Mouse (Mus musculus): ENCODE measurements around the gene Ddx41.
A peak's percentile ranks its signal among the peaks of the same experiment; 100 is the strongest.

The Ddx41 gene

GRCm38 (mm10) chr13:55504390-55504789 lies 32.1 kb downstream of the Ddx41 start:
- no peak for DNase-seq

- no peak for DNase-seq
Observed at GRCm38 (mm10) chr13:55502405-55502804, 34.1 kb downstream of the Ddx41 start.

DNA sequence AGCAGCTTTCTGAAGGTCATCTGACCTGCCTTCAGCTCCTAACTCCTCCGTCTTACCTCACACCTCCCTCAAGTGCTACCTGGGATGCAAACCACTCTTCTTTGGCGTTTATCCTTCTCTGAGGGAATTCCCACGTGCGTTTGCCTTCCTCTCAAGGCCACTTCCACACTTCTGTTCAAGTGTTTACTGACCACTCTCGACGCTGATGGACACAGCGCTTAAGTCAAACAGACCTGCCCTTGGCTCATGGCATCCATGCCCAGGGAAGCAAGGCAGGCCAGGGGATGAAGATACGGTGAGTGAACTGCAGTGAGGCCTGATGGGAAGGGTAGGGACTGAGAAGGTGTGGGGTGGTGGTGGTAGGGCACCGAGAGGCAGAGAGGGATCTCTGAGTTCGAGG lies 35.9 kb downstream of the Ddx41 start:
- DNase-seq: no peak

- no peak for DNase-seq
Observed at GRCm38 (mm10) chr13:55498906-55499305, 37.6 kb downstream of the Ddx41 start.

DNA sequence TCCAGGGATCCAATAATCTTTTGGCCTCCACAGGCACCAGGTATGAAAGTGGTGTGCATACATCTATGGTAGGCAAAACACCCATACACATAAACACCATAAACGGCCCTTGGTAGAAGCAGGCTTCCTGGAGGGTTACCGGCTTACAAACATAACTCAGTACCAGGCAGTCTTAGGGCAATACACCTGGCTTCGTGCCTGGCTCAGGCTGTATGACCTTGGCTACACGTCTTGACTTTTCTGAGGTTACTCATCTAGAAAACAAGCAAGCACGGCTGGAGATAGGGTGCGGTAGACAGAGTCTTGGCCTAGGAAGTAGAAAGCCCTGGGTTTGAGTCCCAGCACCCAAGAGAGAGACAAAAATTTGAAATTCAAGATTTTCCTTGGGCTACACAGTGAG lies 39.8 kb downstream of the Ddx41 start:
- no peak for DNase-seq

DNA sequence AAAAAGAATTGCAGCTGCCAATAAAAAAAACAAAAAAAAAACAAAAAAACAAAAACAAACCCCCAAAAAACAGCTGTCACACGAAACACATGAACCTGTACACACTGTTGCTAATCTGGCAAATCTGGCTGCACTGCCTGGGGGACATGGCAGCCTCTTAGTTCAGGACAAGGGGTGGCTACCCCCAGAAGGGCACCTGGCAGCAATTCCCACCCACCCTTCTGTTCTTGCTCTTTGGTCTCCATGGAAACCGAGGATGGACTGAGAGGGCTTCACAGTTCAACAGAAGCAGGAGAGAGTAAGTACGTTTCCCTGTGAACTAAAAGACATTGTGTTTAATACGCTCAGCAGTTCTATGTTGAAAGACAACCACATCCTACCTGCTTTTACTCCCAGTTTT lies 40.8 kb downstream of the Ddx41 start:
- DNase-seq: no peak

DNA sequence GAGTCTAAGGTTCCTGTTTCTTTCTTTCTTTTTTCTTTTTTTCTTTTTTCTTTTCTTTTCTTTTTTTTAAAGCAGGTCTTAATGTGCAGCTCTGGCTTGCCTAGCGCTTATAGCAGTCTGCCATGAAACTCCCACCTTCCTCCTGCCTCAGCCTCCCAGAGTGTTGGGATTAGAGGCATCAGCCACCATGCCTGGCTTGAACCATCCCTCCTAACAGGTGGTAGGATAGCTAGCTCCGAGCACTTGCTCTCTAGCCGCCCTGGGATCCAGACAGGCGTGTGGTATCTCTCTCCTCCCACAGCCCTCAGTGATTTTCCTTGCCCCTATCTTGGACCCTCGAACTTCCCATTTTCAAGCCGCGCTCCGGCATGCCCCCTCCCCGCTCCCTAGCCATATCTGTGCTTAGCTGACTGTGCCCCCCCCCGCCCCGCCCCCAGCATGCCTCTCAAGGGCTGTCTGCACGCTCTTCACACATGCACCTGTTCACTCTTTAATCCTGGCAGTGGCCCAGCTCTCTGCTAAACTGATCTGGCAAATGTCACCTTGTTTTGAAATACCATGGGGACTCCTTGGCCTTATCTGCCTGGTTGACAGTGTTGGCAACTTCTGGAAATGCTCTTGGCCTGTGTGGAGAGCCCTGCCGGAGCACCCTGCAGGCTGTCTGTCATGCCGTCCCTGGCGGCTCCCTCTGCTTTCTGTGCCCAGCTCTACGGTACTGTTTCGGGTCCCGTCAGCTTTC lies 41.4 kb downstream of the Ddx41 start:
- peak; percentile 86 for DNase-seq

DNA sequence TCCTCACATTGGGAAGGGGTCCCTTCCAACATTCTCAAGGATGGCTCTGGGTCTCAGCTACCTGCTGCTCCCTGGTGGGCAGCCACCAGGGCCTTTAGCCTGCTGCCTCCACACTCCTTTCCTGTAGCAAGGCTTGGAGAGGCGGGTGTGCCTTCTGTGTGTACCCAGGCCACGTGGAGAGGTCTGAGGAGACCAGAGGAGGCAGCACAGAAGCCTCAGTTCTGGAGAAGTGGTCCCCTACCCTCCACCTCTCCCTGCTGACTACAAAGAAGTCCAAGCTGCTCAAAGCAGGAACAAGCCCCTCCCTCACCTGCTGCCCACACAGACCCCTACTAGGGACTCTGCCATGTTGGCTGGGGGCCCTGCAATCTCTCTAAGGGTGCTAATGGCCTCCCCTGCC lies 42.2 kb downstream of the Ddx41 start:
- peak; percentile 36 for DNase-seq

DNA sequence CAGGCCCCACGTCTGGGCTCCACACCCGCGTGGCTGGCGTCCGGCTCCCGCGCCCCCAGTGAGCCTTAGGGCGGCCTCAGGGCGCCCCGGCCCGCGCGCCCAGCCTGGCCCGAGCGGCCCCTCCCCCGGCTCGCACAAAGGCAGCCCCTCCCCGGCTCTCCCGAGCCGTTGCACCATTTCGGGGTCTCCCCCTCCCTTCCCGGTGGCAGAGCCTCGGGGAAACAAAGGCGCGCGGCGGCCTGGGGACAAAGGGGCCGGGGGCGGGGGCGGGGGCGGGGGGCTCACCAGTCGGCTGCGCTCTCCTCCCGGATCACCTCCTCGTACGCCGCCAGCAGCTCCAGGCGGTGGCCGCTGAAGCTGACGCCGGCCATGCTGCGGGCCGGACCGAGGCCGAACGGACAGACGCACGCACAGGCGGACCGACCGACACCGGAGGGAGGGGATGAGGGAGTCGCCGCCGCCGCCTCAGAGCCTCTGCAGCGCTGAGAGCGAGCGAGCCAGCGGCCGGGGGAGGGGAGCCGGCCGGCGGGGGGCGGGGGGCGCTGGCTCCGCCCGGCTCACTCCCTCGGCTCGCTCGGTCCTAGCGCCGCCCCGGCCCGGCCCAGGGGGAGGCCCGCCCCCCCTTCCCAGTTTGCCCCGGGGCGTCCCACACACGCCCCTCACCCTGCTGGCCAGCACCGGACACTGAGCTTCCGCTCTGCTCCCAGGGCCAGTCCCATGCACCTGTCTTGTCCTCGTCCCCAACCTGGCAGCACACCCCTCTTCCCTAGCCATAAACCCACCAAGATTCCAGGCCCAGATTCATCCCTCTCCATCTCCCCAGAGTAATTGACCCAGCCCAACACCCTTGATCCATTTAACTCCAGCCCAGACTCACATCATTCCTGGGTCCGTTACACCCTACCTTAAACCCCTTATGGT lies 48.6 kb downstream of the Ddx41 start, which contains the start of gene Dbn1:
Dbn1 (minus strand) TSS at position 534 of the 921 bp plus-strand sequence.
- DNase-seq: no peak

DNA sequence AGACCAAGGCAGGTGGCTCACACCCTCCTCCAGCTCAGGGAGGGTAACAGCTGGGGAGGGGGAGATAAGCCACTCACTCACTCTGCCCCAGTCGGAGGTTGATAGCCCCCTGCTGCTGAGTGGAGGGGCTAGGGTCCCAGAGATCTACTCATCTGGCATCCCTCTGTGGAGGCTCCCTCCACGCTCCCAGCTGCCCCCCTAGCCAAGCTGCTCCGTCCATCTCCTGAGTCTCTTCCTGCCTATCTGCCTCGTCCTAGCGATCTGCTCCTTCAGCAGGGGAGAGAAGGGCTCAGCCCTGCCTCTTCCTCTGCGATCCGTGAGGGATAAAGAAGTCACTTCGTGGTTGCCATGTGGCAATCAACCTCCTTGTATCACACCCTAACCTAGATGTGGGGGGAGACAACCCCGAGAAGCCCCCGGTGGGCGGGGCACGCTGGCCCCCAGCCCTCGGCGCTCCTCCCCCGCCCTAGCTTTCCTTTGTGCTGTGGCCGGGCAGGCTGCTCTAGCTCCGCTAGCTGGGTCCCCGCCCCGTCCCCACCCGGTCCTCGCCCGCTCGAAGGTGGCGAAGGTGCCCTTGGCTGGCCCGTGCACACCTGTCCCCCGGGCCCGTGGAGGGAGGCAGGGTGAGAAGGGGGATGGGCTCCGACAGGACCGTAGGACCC lies 49.4 kb downstream of the Ddx41 start:
- DNase-seq: peak; percentile 37

DNA sequence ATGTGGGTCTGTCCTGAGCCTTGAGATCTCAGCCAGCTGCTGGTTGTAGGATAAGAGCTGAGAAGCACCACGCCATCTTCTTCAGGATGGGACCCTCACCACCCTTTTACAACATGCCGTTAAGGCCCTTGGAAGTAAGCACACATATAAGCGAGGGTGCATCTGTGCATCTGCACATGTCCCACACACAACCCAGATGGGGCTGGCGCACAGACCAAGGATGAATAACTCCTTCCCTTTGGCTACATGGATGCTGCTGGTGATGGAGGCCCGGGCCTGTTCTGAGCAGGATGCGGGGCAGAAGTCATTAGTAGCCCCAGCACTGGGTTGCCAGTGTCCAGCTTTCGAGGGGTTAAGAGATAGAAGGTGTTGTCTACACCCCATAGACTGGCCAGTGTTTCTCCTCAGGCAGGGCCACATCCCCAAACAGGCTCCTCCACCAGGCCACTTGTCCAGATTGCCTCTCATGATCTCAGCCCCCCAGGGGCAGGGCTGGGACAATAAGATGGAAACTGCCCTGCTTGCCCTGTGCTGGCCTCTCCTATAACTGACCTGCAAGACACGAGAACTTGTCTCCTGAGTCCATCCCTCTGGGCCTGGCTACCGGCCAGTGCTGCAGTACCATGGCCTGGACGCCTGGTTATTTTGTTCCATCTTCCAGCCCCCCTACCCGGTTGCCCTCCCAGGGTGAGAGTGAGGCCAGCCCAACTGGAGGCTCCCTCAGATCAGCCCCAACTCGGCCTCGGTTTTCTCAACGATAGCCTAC lies 50.2 kb downstream of the Ddx41 start:
- no peak for DNase-seq

DNA sequence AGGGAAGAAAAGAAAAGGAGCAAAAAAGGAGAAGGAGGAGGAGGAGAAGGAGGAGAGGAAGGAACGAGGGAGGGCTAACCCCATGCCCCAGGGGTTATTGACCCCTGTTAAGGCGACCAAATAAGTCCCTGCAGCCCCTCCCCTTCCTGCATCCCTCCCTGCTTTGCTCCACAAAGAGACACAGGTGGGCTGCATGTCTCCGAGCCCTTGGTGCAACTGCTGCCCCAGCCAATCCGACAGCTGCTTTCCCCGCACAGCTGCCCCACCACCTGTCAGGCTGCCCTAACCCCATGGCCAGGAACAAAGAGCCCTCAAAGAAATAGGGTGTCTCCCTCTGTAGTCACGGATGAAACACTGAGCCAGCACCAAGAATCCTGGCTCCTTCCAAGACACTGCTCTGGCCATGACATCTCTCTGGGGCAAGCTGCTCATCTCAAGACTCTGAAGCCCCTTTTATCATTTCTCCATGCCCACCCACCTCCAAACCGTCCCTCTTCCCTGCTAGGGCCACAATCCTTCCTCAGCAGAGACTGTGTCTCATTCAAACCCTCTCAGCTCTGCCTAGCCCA lies 51.9 kb downstream of the Ddx41 start:
- no peak for DNase-seq

GRCm38 (mm10) chr13:55483593-55483992 lies 52.9 kb downstream of the Ddx41 start:
- DNase-seq: no peak

GRCm38 (mm10) chr13:55483071-55483470 lies 53.4 kb downstream of the Ddx41 start:
- DNase-seq: no peak

DNA sequence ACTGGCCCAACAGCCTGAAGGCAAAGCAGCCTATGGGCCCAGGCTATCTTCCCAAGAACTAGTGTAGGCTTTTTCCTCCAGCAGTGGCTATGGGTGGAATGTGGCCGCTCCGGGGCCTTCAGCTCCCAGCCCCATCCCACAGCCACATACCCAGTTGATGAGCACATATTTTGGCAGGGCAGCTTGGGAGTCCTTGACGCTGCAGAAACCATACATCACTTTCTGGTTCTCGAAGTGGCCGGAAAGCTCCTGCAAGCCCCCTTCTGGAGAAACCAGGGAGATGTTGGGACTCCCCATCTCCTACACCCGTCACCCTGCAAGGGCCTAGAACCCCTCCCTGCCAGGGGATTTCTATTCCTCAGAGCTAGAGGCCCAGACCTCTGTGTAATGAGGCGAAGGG lies 53.9 kb downstream of the Ddx41 start:
- no peak for DNase-seq

All from cerebellum, adult 9-11 months (tissue).